Mouse (Mus musculus) midbrain, embryonic 13.5 days (tissue): ENCODE measurements around the gene Gm10073. TPM values are rescaled to one million over a fixed set of nuclear protein-coding genes. Genes with fewer than 3 reads are reported as not detected.

Source experiments
- ATAC-seq: fragments of 200-750 bp; cut with Nextera tagmentation; 2 replicates; pipeline ENCODE4 v1.8.0; 2017; ENCODE audit warnings: mild to moderate bottlenecking, moderate TSS enrichment, moderate library complexity
- H3K27ac ChIP-seq: fragments of 300-500 bp; sonication (generic); 2 replicates; pipeline ENCODE4 v1.5.1; 2015; ENCODE audit warnings: inconsistent platforms, mild to moderate bottlenecking, moderate library complexity
- H3K27me3 ChIP-seq: fragments of 300-500 bp; sonication (generic); 2 replicates; pipeline ENCODE4 v1.6.1; 2015; ENCODE audit warnings: mild to moderate bottlenecking, inconsistent platforms
- H3K36me3 ChIP-seq: fragments of 300-500 bp; sonication (generic); 2 replicates; pipeline ENCODE4 v1.6.1; 2015; ENCODE audit warnings: mild to moderate bottlenecking, inconsistent platforms
- H3K4me1 ChIP-seq: fragments of 300-500 bp; sonication (generic); replicated peaks from 2 replicates; pipeline ENCODE4 v1.6.1; 2015; ENCODE audit warnings: inconsistent platforms
- H3K4me2 ChIP-seq: fragments of 300-500 bp; sonication (generic); replicated peaks from 2 replicates; pipeline ENCODE4 v1.6.1; 2015; ENCODE audit warnings: moderate library complexity, mild to moderate bottlenecking, inconsistent platforms
- H3K4me3 ChIP-seq: fragments of 300-500 bp; sonication (generic); replicated peaks from 2 replicates; pipeline ENCODE4 v1.5.1; 2015; ENCODE audit warnings: mild to moderate bottlenecking, inconsistent platforms
- H3K9ac ChIP-seq: fragments of 300-500 bp; sonication (generic); replicated peaks from 2 replicates; pipeline ENCODE4 v1.6.1; 2015; ENCODE audit warnings: mild to moderate bottlenecking, inconsistent platforms
- H3K9me3 ChIP-seq: fragments of 300-500 bp; sonication (generic); 2 replicates; pipeline ENCODE4 v1.6.1; 2016; ENCODE audit warnings: mild to moderate bottlenecking, inconsistent platforms
- WGBS: fragments of 180-500 bp; shearing (Covaris S2); methylation state at CpG from one replicate; pipeline ENCODE4 v1.1.7; 2015; 5-methylcytosine and 5-hydroxymethylcytosine counted together
- polyA plus RNA-seq: library from polyadenylated mRNA; unstranded; fragments of >200 nt; fragmentation: Nextera tagmentation; extraction: Ambion mirVana; gene quantifications from 2 replicates; pipeline ENCODE4 v1.2.1, GENCODE M21; 2015

The Gm10073 gene
- polyA plus RNA-seq, 1 experiment from 2014 or later: 7.6 TPM

GRCm38 (mm10) chr8:106541002-106541401, 32.3 kb downstream of the Gm10073 start:
- ATAC-seq: no peak
- Histone ChIP-seq H3K9me3 (no peaks in the 10 kb centered on the region), H3K36me3 (no peaks in the 10 kb centered on the region), H3K9ac (no peak overlapping the region), H3K4me3 (no peak overlapping the region), H3K27ac (no peak overlapping the region), H3K27me3 (no peaks in the 10 kb centered on the region), H3K4me2 (no peak overlapping the region), H3K4me1 (no peaks in the 10 kb centered on the region)
- WGBS: 90% methylated on average over 11 of the region's 11 CpGs

GRCm38 (mm10) chr8:106539193-106539592, 34.1 kb downstream of the Gm10073 start:
- Histone ChIP-seq H3K9ac (no peak overlapping the region), H3K9me3 (no peaks in the 10 kb centered on the region), H3K4me3 (no peak overlapping the region), H3K4me2 (no peak overlapping the region), H3K27ac (no peak overlapping the region), H3K4me1 (no peaks in the 10 kb centered on the region), H3K27me3 (no peaks in the 10 kb centered on the region), H3K36me3 (no peaks in the 10 kb centered on the region)
- WGBS: 66% methylated on average over 5 of the region's 5 CpGs
- ATAC-seq: no peak

- H3K9me3 ChIP-seq: no peaks in the 10 kb centered on the region
- H3K4me1 ChIP-seq: no peaks in the 10 kb centered on the region
- H3K27ac ChIP-seq: no peak overlapping the region
- no peak overlapping the region for H3K4me2 ChIP-seq
- no peaks in the 10 kb centered on the region for H3K36me3 ChIP-seq
- H3K27me3 ChIP-seq: no peaks in the 10 kb centered on the region
- H3K4me3 ChIP-seq: no peak overlapping the region
- ATAC-seq: no peak
- WGBS: 72% methylated on average over 4 of the region's 4 CpGs
- H3K9ac ChIP-seq: no peak overlapping the region
These were observed 37.8 kb downstream of the Gm10073 start for GRCm38 (mm10) chr8:106535448-106535847.

- no peak overlapping the region for H3K27ac ChIP-seq
- H3K4me3 ChIP-seq: no peak overlapping the region
- no peak overlapping the region for H3K4me2 ChIP-seq
- ATAC-seq: no peak
- 50% methylated on average over 6 of the region's 6 CpGs for WGBS
- H3K9me3 ChIP-seq: no peaks in the 10 kb centered on the region
- H3K9ac ChIP-seq: no peak overlapping the region
- H3K36me3 ChIP-seq: no peaks in the 10 kb centered on the region
- H3K4me1 ChIP-seq: no peaks in the 10 kb centered on the region
- no peaks in the 10 kb centered on the region for H3K27me3 ChIP-seq
These were observed 38.8 kb downstream of the Gm10073 start for GRCm38 (mm10) chr8:106534449-106534848.

GRCm38 (mm10) chr8:106533709-106534108, 39.6 kb downstream of the Gm10073 start:
- H3K27me3 ChIP-seq: no peaks in the 10 kb centered on the region
- no peaks in the 10 kb centered on the region for H3K4me1 ChIP-seq
- H3K9ac ChIP-seq: no peak overlapping the region
- 84% methylated on average over 7 of the region's 7 CpGs for WGBS
- no peaks in the 10 kb centered on the region for H3K36me3 ChIP-seq
- H3K4me2 ChIP-seq: no peak overlapping the region
- H3K4me3 ChIP-seq: no peak overlapping the region
- H3K27ac ChIP-seq: no peak overlapping the region
- ATAC-seq: no peak
- H3K9me3 ChIP-seq: no peaks in the 10 kb centered on the region

GRCm38 (mm10) chr8:106530566-106530965, 42.7 kb downstream of the Gm10073 start:
- 66% methylated on average over 4 of the region's 4 CpGs for WGBS
- no peak overlapping the region for H3K27ac ChIP-seq
- no peak overlapping the region for H3K4me3 ChIP-seq
- no peaks in the 10 kb centered on the region for H3K27me3 ChIP-seq
- no peaks in the 10 kb centered on the region for H3K4me1 ChIP-seq
- no peak overlapping the region for H3K4me2 ChIP-seq
- no peaks in the 10 kb centered on the region for H3K36me3 ChIP-seq
- ATAC-seq: no peak
- H3K9me3 ChIP-seq: no peaks in the 10 kb centered on the region
- no peak overlapping the region for H3K9ac ChIP-seq

- Histone ChIP-seq H3K4me1 (no peaks in the 10 kb centered on the region), H3K9me3 (no peaks in the 10 kb centered on the region), H3K9ac (no peak overlapping the region), H3K27ac (no peak overlapping the region), H3K36me3 (no peaks in the 10 kb centered on the region), H3K4me3 (no peak overlapping the region), H3K4me2 (no peak overlapping the region), H3K27me3 (no peaks in the 10 kb centered on the region)
- WGBS: 94% methylated on average over 10 of the region's 10 CpGs
- no peak for ATAC-seq
These were observed 43.3 kb downstream of the Gm10073 start for GRCm38 (mm10) chr8:106529885-106530482.

- no peaks in the 10 kb centered on the region for H3K27me3 ChIP-seq
These were observed 44.5 kb downstream of the Gm10073 start for GRCm38 (mm10) chr8:106528596-106529249.

GRCm38 (mm10) chr8:106527241-106528036, 45.8 kb downstream of the Gm10073 start:
- Histone ChIP-seq H3K4me3 (no peak overlapping the region), H3K4me1 (no peaks in the 10 kb centered on the region), H3K9me3 (no peaks in the 10 kb centered on the region), H3K36me3 (no peaks in the 10 kb centered on the region), H3K9ac (no peak overlapping the region), H3K27ac (no peak overlapping the region), H3K4me2 (no peak overlapping the region), H3K27me3 (no peaks in the 10 kb centered on the region)
- ATAC-seq: no peak
- WGBS: 91% methylated on average over 9 of the region's 9 CpGs

More at GRCm38 (mm10) chr8:106528596-106529249, 44.5 kb downstream of the Gm10073 start:
- Histone ChIP-seq H3K9ac (no peak overlapping the region), H3K4me1 (no peaks in the 10 kb centered on the region), H3K27ac (no peak overlapping the region), H3K4me3 (no peak overlapping the region), H3K4me2 (no peak overlapping the region), H3K9me3 (no peaks in the 10 kb centered on the region), H3K36me3 (no peaks in the 10 kb centered on the region)
- ATAC-seq: no peak
- 91% methylated on average over 9 of the region's 9 CpGs for WGBS

- Histone ChIP-seq H3K9ac (no peak overlapping the region), H3K4me3 (no peak overlapping the region), H3K4me1 (no peaks in the 10 kb centered on the region), H3K27ac (no peak overlapping the region), H3K36me3 (no peaks in the 10 kb centered on the region), H3K4me2 (no peak overlapping the region), H3K27me3 (no peaks in the 10 kb centered on the region), H3K9me3 (no peaks in the 10 kb centered on the region)
- WGBS: 69% methylated on average over 6 of the region's 6 CpGs
- no peak for ATAC-seq
These were observed 46.5 kb downstream of the Gm10073 start for GRCm38 (mm10) chr8:106526725-106527124.
